Mouse (Mus musculus): ENCODE results near the gene Megf6. TPM values are rescaled to one million over a fixed set of nuclear protein-coding genes. Genes with fewer than 3 reads are reported as not detected.

The Megf6 gene
- total RNA-seq (2023), result under 1 TPM in 1 of 2 experiments, not detected in 1; 0.11 TPM

DNA sequence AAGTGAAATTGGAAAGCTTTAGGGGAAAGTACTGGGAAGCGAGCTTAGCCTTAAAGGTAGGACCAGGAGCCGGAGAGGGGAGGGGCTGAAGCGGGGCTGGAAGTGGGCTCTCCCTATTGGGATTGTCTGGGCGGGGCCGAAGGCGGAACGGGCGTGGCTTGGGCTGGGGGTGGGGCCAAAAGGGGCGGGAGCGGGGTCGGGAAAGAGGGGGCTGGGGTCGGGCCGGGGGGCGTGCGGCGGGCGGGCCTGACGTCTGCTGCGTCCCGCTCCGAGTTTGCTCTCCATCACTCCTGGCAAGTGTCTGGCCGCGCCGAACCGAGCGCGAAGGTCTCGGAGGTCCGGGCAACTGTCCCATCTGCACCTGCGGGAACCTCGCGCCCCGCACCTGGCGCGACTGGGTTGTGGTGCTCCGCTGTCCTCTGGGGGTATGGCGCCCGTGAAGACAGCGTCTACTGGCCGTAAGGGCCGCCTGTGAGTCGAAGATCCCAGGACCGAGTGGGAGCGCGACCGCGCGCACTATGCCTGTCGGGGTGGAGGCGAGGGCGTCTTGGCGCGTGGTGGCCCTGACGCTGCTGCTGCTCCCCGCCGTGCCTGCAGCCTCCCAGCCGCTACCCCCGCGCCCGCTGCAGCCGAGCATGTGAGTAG lies at the start of gene Megf6:
Gene Megf6, plus strand, starts transcription at position 225 of the 645 bp plus-strand sequence.

GRCm38 (mm10) chr4:154140182-154140212 lies 30.5 kb upstream of the Megf6 start, which contains the start of gene Trp73:
Trp73 (minus strand) TSS chr4:154140208.

DNA sequence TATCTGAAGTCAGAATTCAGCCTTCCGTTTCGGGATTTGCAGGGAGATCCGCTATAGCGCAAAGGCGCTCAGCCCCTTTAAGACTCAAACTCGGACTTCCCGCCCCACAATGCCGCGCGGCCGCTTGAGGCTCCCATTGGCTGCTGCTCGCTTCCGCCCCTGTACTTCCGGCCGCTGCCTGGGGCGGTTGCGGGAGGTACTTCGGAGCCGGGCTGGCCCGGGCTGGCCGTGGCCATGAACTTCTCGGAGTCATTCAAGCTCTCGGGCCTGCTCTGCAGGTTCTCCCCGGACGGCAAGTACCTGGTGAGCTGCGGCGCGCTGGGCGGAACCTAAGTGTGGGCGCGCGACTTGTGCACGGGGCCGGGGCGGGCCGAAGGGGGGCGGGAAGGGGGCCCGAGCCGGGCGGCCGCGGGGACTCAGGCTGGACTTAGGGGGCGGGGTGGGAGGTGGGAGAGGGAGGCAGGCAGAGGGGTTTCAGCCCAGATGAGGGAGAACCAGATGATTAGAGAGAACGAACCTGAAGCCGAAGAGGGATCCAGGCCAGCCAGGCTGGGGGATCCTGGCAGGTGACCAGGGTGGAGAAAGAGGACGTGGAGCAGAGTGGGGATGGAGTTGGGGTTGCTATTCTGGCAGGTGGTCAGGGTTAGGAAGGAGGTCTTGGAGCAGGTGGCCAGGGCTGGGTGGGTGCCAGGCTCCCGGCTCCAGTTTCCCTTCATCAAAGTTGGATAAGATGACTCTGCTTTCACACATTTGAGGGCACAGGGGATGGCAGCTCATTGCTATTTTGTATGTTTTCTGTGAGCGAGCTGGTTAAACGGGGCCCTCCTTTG lies 28.1 kb upstream of the Megf6 start, which contains the start of gene Wrap73:
Gene Wrap73, plus strand, starts transcription at position 162 of the 830 bp plus-strand sequence.

DNA sequence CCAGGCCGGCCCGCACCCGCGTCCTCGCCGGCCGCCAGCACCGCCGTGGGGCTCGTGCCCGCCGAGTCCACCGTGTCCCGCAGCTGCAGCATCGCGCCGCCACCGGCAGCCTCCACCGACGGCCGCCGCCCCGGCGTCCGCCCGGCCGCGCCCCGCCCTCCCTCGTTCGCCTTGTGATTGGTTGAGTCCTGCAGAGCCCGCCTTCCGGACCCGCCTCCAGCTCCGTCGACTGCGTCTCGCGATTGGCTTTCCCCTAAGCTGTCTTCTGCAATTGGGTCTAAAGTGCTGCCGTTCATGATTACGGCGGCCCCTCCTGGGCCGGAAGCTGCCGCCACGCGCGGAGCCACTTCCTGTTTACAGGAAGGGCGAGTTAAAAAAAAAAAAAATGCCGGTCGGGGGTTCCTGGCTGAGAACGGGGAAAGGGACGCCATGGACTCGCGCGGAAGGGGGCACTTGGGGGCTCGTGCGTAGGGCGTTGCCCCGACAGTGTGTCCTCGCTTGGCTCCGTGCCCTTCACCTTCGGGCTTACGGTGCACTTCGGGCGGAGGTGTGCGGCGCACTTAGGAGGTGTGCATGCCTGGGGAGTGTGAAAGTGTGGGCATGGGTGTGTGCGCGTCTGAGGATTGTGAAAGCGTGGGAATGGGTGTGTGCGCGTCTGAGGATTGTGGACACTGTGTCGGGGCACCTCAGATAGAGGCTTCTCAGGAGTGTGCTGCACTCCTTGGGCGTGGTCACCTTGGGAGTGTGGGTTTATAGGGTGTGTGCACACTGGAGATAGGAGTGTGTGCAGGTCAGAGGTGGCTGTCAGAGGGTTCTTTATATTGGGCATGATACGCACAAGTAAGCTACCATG lies 9.8 kb upstream of the Megf6 start, which contains the start of gene Tprgl:
Gene Tprgl, minus strand, starts transcription at position 129 of the 853 bp plus-strand sequence.

DNA sequence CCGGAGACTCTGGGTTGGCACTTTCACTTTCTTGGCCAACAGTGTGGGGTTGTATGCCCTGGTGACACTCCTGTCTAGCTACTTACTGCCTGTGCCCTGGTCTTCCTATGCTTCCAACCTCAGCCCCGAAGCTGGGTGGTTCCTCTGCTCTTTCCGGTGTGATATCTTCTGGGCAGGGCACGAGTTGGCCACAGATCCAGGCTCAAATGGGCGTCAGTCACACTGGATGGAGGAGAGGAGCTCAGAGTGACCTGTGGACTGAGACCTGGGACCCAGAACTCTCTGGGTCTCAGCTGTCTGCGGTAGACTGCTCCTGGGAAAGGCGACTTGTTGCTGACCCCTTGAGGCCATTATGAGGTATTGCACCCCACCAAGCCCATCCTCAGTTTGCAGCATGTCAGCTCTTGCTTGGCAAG lies 130.9 kb downstream of the Megf6 start, which contains the start of gene Arhgef16:
Gene Arhgef16, minus strand, starts transcription at position 211 of the 416 bp plus-strand sequence.

Other genes with a start within 250 kb of the Megf6 start
- 10 to 100 TPM; 12.7 to 21.4 TPM for gene A430005L14Rik, start 213.5 kb upstream of the Megf6 start, total RNA-seq (2023)
- 10 to 100 TPM in 1 of 2 experiments, 1 to 10 TPM in 1; 10.0 to 13.1 TPM for gene Dffb, start 195.6 kb upstream of the Megf6 start, total RNA-seq (2023)
- gene Cep104, start 195.5 kb upstream of the Megf6 start, total RNA-seq (2023), result 1 to 10 TPM; 6.6 to 6.8 TPM
- 10 to 100 TPM; 27.2 to 30.5 TPM for gene Lrrc47, start 159.0 kb upstream of the Megf6 start, total RNA-seq (2023)
- 10 to 100 TPM; 10.8 to 11.7 TPM for gene Smim1, start 144.5 kb upstream of the Megf6 start, total RNA-seq (2023)
- not detected for gene Ccdc27, start 128.1 kb upstream of the Megf6 start, total RNA-seq (2023)
- gene Trp73, start 30.5 kb upstream of the Megf6 start, total RNA-seq (2023), result not detected
- gene Wrap73, start 28.4 kb upstream of the Megf6 start, total RNA-seq (2023), result 10 to 100 TPM; 10.1 to 10.3 TPM
- 100 to 1,000 TPM; 135 to 139 TPM for gene Tprgl, start 10.1 kb upstream of the Megf6 start, total RNA-seq (2023)
- not detected for gene Arhgef16, start 130.9 kb downstream of the Megf6 start, total RNA-seq (2023)
- gene B230104I21Rik, start 165.4 kb downstream of the Megf6 start, total RNA-seq (2023), result not detected

All from neutrophil, adult 83 days (primary cell).